Mouse (Mus musculus): Measurements from ENCODE around the gene Neu1.

- TF ChIP-seq CTCF (IDR thresholded peaks at IDR 0.05; ENCODE audit: borderline replicate concordance, control insufficient read depth, extremely low read depth, insufficient read depth, low read length, poor library complexity) (no peak), POLR2A (IDR thresholded peaks at IDR 0.05; ENCODE audit: control insufficient read depth, extremely low read depth, insufficient read depth, low read length, poor library complexity) (no peak)
Measured at GRCm38 (mm10) chr17:34932287-34932686, 1.2 kb downstream of the Neu1 start.

Data from thymus, adult 2 months (tissue).